Mouse (Mus musculus): ENCODE measurements at regions not wholly inside any gene's neighbourhood (a gene's known extent, or its start where the extent isn't known, plus 50 kb on each side); places are given as distances from the start of the nearest gene placed in this dataset.
A peak's percentile ranks its signal among the peaks of the same experiment; 100 is the strongest.

GRCm38 (mm10) chr5:75826283-75827098 is 151.8 kb downstream of the Kdr start:
- peak; percentile 55 for DNase-seq

DNA sequence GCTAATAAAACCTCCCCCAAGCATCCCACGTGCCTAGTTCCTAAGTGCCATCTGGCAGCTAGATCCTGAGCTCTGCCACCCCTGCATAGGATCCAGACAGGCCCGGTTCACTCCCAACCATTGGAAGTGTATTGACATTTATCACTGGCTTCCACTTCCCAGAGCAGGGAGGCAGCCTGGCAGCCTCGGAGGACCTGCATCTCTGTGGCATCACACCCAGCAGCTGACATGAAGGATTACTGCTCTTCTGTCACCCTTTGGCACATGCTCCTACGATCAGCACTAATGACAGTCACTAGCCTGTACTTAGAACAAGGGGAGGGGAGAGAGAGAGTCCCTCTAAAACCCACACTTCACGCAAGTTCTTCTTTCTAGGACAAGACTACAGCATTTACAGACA is 152.7 kb downstream of the Kdr start:
- DNase-seq: peak; percentile 7

DNA sequence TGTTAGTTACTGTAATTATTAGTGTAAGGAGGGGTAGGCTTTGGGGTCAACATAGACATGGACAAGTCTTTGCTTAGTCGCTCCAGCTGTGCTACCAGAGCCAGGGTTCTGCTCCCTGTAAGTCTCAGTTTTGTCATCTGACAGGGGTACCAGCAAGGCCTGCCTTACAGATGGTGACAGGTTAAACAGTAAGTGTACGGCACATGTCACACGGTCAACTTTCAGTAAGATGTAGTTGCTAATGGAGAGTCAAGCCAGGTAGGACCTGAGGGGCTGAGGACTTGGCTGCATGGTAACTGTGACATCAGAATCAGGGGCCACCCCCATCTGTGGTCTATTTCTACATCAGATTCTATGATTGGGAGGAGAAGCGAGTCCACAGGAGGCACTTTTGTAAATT is 153.6 kb downstream of the Kdr start:
- DNase-seq: no peak

DNA sequence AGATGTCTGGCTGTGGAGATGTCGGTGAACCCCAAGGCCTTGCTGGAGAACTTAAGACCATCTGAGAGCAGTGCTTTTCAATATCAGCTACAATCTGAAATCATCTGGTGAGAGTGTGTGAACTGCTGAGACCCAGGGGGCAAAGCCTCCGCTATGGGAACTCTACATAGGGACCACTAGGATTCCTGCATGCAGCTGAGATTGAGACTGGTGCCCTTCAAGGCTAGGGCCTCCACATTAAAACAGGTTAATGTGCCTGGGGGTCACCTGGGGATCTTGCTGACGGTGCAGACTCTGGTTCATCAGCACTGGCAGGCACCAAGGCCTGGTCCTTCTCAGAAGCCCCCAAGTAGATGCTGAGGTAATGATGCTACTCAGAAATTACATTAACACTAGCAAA is 154.6 kb downstream of the Kdr start:
- DNase-seq: no peak

DNA sequence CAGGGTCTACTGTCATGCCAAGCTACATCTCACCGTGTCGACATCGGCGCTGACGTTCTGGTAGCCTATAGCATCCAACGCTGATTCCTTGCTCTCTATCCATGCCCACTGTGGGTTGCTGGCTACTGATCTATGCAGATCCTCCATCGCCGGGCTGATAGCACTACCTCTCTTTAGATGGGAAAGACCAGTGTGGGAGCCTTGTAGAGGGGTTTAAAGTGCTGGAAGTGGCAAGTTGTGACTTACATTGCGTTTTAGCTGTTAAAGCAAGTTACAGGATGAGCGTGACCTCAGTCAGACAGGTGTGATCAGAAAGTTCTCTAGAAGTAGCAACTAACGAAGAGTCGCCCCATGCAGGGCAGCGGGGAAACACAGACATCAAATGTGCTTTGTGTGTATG is 160.9 kb downstream of the Kdr start:
- no peak for DNase-seq

GRCm38 (mm10) chr5:75814393-75814984 is 163.8 kb downstream of the Kdr start:
- DNase-seq: no peak

GRCm38 (mm10) chr5:75812686-75813085 is 165.6 kb downstream of the Kdr start:
- no peak for DNase-seq

GRCm38 (mm10) chr5:75808551-75809332 is 169.5 kb downstream of the Kdr start:
- DNase-seq: no peak

- DNase-seq: no peak
Observed at GRCm38 (mm10) chr5:75805011-75805410, 173.2 kb downstream of the Kdr start.

DNA sequence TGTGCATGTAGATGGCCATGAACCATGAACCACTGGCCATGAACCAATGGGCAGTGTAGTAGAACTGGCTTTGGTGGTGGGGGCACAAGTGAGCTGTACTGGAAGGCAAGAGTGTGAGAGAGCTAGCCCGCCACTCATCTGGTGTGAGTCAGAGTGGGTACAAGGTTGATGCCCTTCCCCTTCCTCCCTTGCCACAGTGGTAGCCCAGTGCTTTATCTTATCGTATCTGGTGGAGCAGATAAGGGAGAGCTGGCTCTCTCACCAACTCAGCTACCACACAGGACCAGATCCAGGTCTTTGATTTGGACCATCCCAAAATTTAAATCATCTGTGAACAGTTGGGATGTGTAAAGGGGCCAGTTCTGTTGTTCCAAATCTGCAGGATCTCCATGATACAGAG is 173.9 kb downstream of the Kdr start:
- no peak for DNase-seq

DNA sequence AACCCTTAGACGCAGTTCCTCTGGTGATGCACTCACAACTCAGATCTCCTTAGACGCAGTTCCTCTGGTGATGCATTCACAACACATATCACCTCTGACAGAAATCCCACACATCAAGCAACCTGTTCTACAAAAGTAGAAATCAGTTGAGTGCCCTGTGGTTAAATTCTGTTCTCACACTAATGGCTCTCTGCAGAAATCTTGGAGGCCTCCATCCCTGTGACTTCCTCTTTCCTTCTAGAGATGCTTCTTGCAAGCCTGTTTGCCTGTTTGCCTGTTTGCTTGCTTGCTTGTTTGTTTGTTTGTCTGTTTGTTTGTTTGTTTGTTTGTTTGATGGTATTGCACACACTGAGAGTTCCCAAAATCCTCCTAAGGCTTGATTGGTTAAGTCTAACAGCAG is 175.2 kb downstream of the Kdr start:
- no peak for DNase-seq

- no peak for DNase-seq
Observed at GRCm38 (mm10) chr5:75800040-75800989, 177.9 kb downstream of the Kdr start.

DNA sequence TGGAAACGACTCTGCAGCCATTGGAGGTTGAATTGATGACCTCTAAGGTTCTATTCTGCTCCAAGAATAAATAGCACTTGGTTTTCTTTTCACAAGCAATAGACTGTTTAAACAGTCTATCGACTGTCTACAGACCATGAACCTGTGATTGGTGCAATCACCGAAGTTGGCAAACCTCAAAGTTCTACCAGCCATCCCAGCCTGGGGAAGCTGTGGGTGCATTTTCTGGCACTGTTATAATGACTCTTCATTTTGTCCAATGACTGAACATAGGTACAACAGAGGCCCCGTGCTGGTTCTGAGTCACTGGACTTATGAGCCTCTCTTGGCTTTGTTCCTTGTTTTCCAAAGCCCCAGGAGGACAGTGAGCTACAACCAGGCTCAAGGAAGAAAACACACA is 178.6 kb downstream of the Kdr start:
- no peak for DNase-seq

GRCm38 (mm10) chr5:75793184-75793583 is 185.1 kb downstream of the Kdr start:
- DNase-seq: no peak

- DNase-seq: no peak
Observed at GRCm38 (mm10) chr5:75791738-75792137, 186.5 kb downstream of the Kdr start.

- DNase-seq: no peak
Observed at GRCm38 (mm10) chr5:75788087-75788486, 190.2 kb downstream of the Kdr start.

DNA sequence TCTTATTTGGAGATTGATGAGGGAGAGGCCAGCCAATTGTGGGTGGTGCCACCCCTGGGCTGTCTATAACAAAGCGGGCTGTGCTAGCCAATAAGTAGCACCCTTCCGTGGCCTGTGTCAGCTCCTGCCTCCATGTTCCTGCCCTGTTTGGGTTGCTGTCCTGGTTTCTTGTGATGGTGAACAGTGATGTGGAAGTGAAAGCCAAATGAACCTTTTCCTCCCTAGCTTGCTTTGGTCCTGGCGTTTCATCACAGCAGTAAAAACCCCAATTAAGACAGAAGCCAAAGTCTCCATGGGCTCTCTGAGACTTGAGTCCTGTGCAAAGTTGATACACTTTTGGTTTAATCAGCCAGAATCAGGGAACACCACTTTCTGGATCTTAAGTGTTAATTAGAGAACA is 192.1 kb downstream of the Kdr start:
- no peak for DNase-seq

DNA sequence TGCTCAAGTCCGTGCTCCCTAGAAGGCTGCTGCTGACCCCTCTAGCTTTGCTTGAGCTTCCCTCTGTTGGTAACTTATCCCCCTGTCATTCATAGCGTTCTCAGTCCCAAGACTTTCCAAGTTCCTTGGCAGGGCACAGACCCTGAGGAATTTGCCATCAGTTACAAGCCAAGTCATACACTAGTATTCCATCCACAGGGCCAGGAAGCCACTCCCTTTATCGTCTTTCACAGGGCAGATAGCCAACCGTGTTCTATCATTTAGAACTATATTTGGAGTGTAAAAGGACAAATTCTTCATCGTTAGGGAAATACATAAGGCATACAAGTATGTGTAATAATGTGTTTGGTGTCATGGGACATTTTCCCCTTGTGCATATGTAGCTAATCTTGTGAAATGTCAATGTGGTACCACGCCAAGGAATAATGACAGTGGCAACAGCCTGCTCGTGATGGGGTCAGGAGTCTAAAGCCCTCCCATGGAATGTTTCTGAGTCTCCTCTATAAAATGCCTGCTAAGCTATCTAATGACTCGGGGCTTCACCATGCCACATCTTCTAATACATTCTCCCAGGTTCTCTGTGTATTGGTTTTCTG is 193.2 kb downstream of the Kdr start:
- peak; percentile 6 for DNase-seq

- no peak for DNase-seq
Observed at GRCm38 (mm10) chr5:75770592-75770991, 195.9 kb downstream of the Kit start.

DNA sequence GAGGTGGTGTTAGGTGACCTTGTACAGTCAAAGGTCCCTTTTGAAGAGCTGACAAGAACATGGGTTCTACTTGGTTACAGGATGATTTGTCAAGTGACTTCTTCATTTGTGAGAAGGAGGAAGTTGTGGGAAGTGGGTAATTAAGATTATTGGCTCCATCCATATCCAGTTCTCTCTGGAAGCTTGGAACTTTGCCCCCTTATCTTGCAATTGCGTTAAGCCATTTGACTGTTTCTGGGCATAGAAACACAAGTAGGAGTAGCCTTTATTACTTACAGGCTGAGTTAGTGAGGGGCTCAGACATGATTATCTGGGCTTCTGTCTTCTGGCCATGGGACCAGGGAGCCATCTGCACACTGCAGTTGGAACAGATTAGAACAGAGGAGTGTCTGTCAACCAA is 192.5 kb downstream of the Kit start:
- DNase-seq: no peak

DNA sequence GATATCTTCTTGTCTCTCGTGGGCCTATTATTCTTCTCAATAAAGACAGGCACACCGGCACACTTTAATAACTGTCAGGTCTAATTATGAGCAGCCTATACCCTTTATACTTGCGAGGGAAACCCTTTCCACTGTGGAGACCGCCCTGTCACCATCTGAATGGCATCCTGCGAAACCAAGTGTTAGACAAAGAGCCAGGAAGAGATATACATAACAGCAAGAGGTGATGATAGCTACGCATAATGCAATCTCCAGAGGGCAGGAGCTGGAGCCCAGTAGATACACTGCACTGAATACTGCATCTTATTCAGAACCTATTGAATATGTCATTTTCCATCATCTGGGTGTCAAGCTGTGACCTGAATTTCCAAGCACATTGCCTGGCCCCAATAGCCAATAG is 187.7 kb downstream of the Kit start:
- DNase-seq: no peak

Measured in lung, postnatal 36 days (tissue).